Mouse (Mus musculus): ENCODE results near the gene Pter. TPM values are rescaled to one million over a fixed set of nuclear protein-coding genes. Genes with fewer than 3 reads are reported as not detected.

Gene Pter
- polyA plus RNA-seq, 1 experiment from 2014 or later, result 16.6 TPM

- Histone ChIP-seq H3K4me2 (ENCODE audit: low read depth, low read length) (no peak overlapping the region), H3K9ac (ENCODE audit: low read length) (no peak overlapping the region), H3K9me3 (ENCODE audit: control insufficient read depth, low read length) (no peaks in the 10 kb centered on the region), H3K27ac (ENCODE audit: low read length) (no peak overlapping the region), H3K4me3 (ENCODE audit: low read length) (no peak overlapping the region), H3K36me3 (ENCODE audit: control insufficient read depth, insufficient read depth, low read length) (0 out of 2 replicates have a peak, but pooled peaks cover 2% of the 10 kb centered on the region), H3K27me3 (ENCODE audit: control insufficient read depth, insufficient read depth, low read depth, low read length) (no peaks in the 10 kb centered on the region), H3K4me1 (replicated peaks; ENCODE audit: control insufficient read depth, insufficient read depth, low read length) (no peaks in the 10 kb centered on the region)
- ATAC-seq (ENCODE audit: low read depth), result no peak
- 84% methylated on average over 4 of the region's 4 CpGs for WGBS
Observed at GRCm38 (mm10) chr2:12984901-12985732, 61.3 kb downstream of the Pter start.

- Histone ChIP-seq H3K36me3 (ENCODE audit: control insufficient read depth, insufficient read depth, low read length) (no peaks in the 10 kb centered on the region), H3K9me3 (ENCODE audit: control insufficient read depth, low read length) (no peaks in the 10 kb centered on the region), H3K27ac (ENCODE audit: low read length) (no peak overlapping the region), H3K27me3 (ENCODE audit: control insufficient read depth, insufficient read depth, low read depth, low read length) (no peaks in the 10 kb centered on the region), H3K4me1 (replicated peaks; ENCODE audit: control insufficient read depth, insufficient read depth, low read length) (no peaks in the 10 kb centered on the region), H3K4me2 (ENCODE audit: low read depth, low read length) (no peak overlapping the region), H3K9ac (ENCODE audit: low read length) (no peak overlapping the region), H3K4me3 (ENCODE audit: low read length) (no peak overlapping the region)
- WGBS, result 63% methylated on average over 2 of the region's 2 CpGs
- no peak for ATAC-seq (ENCODE audit: low read depth)
Observed at GRCm38 (mm10) chr2:13000026-13000425, 76.2 kb downstream of the Pter start.

GRCm38 (mm10) chr2:13008433-13008832 is 84.6 kb downstream of the Pter start:
- H3K27ac ChIP-seq (ENCODE audit: low read length), result no peak overlapping the region
- H3K27me3 ChIP-seq (ENCODE audit: control insufficient read depth, insufficient read depth, low read depth, low read length), result peaks cover 43% of the 10 kb centered on the region
- H3K36me3 ChIP-seq (ENCODE audit: control insufficient read depth, insufficient read depth, low read length), result no peaks in the 10 kb centered on the region
- no peak overlapping the region for H3K4me3 ChIP-seq (ENCODE audit: low read length)
- no peaks in the 10 kb centered on the region for H3K9me3 ChIP-seq (ENCODE audit: control insufficient read depth, low read length)
- no peak overlapping the region for H3K4me2 ChIP-seq (ENCODE audit: low read depth, low read length)
- H3K4me1 ChIP-seq (replicated peaks; ENCODE audit: control insufficient read depth, insufficient read depth, low read length), result peaks cover 12% of the 10 kb centered on the region
- ATAC-seq (ENCODE audit: low read depth), result no peak
- H3K9ac ChIP-seq (ENCODE audit: low read length), result no peak overlapping the region
- 72% methylated on average over 1 of the region's 1 CpGs for WGBS

GRCm38 (mm10) chr2:13009261-13009972 is 85.6 kb downstream of the Pter start:
- 15% methylated on average over 18 of the region's 18 CpGs for WGBS
- Histone ChIP-seq H3K4me1 (replicated peaks; ENCODE audit: control insufficient read depth, insufficient read depth, low read length) (peaks cover 12% of the 10 kb centered on the region), H3K27me3 (ENCODE audit: control insufficient read depth, insufficient read depth, low read depth, low read length) (peaks cover 46% of the 10 kb centered on the region), H3K9me3 (ENCODE audit: control insufficient read depth, low read length) (no peaks in the 10 kb centered on the region), H3K36me3 (ENCODE audit: control insufficient read depth, insufficient read depth, low read length) (no peaks in the 10 kb centered on the region), H3K27ac (ENCODE audit: low read length) (no peak overlapping the region), H3K9ac (ENCODE audit: low read length) (no peak overlapping the region), H3K4me3 (ENCODE audit: low read length) (peak overlapping the region; percentile 60), H3K4me2 (ENCODE audit: low read depth, low read length) (peak overlapping the region; percentile 99)
- ATAC-seq (ENCODE audit: low read depth), result no peak

- Histone ChIP-seq H3K27me3 (ENCODE audit: control insufficient read depth, insufficient read depth, low read depth, low read length) (peaks cover 46% of the 10 kb centered on the region), H3K9me3 (ENCODE audit: control insufficient read depth, low read length) (no peaks in the 10 kb centered on the region), H3K27ac (ENCODE audit: low read length) (no peak overlapping the region), H3K4me1 (replicated peaks; ENCODE audit: control insufficient read depth, insufficient read depth, low read length) (peaks cover 12% of the 10 kb centered on the region), H3K36me3 (ENCODE audit: control insufficient read depth, insufficient read depth, low read length) (no peaks in the 10 kb centered on the region), H3K4me3 (ENCODE audit: low read length) (peak overlapping the region; percentile 60), H3K9ac (ENCODE audit: low read length) (peak overlapping the region; percentile 4; the same call in 1 of the 2 replicates), H3K4me2 (ENCODE audit: low read depth, low read length) (peak overlapping the region; percentile 99)
- WGBS, result 2% methylated on average over 31 of the region's 31 CpGs
- ATAC-seq (ENCODE audit: low read depth), result 0 out of 2 replicates have a peak, but pooled peaks have one; percentile 7
Observed at GRCm38 (mm10) chr2:13010030-13010459, 86.2 kb downstream of the Pter start.

- Histone ChIP-seq H3K9ac (ENCODE audit: low read length) (peak overlapping the region; percentile 4), H3K4me3 (ENCODE audit: low read length) (peak overlapping the region; percentile 60), H3K36me3 (ENCODE audit: control insufficient read depth, insufficient read depth, low read length) (no peaks in the 10 kb centered on the region), H3K27ac (ENCODE audit: low read length) (no peak overlapping the region), H3K27me3 (ENCODE audit: control insufficient read depth, insufficient read depth, low read depth, low read length) (peaks cover 46% of the 10 kb centered on the region), H3K4me1 (replicated peaks; ENCODE audit: control insufficient read depth, insufficient read depth, low read length) (peaks cover 12% of the 10 kb centered on the region), H3K9me3 (ENCODE audit: control insufficient read depth, low read length) (no peaks in the 10 kb centered on the region), H3K4me2 (ENCODE audit: low read depth, low read length) (peak overlapping the region; percentile 99)
- WGBS, result under 1% methylated on average over 74 of the region's 75 CpGs
- peak; percentile 71 for ATAC-seq (ENCODE audit: low read depth)
Observed at GRCm38 (mm10) chr2:13010460-13011341, 86.9 kb downstream of the Pter start.

- peaks cover 46% of the 10 kb centered on the region for H3K27me3 ChIP-seq (ENCODE audit: control insufficient read depth, insufficient read depth, low read depth, low read length)
- H3K4me2 ChIP-seq (ENCODE audit: low read depth, low read length), result peak within 1 kb of the TSS; percentile 99
- H3K9me3 ChIP-seq (ENCODE audit: control insufficient read depth, low read length), result no peaks in the 10 kb centered on the region
- ATAC-seq (ENCODE audit: low read depth), result no peak
- WGBS, result 1% methylated on average over 19 of the region's 19 CpGs
- H3K4me1 ChIP-seq (replicated peaks; ENCODE audit: control insufficient read depth, insufficient read depth, low read length), result peaks cover 12% of the 10 kb centered on the region
- peak within 1 kb of the TSS; percentile 60 for H3K4me3 ChIP-seq (ENCODE audit: low read length)
- peak within 1 kb of the TSS; percentile 4 for H3K9ac ChIP-seq (ENCODE audit: low read length)
- H3K36me3 ChIP-seq (ENCODE audit: control insufficient read depth, insufficient read depth, low read length), result no peaks in the 10 kb centered on the region
- H3K27ac ChIP-seq (ENCODE audit: low read length), result no peak within 1 kb of the TSS
Observed at GRCm38 (mm10) chr2:13011472-13011871, 87.6 kb downstream of the Pter start, which contains the start of gene C1ql3. Gene C1ql3, minus strand, starts transcription at chr2:13011806.

- WGBS, result 35% methylated on average over 3 of the region's 3 CpGs
- no peak for ATAC-seq (ENCODE audit: low read depth)
- Histone ChIP-seq H3K27ac (ENCODE audit: low read length) (no peak overlapping the region), H3K9ac (ENCODE audit: low read length) (no peak overlapping the region), H3K4me2 (ENCODE audit: low read depth, low read length) (no peak overlapping the region), H3K4me3 (ENCODE audit: low read length) (no peak overlapping the region), H3K4me1 (replicated peaks; ENCODE audit: control insufficient read depth, insufficient read depth, low read length) (peaks cover 12% of the 10 kb centered on the region), H3K36me3 (ENCODE audit: control insufficient read depth, insufficient read depth, low read length) (no peaks in the 10 kb centered on the region), H3K9me3 (ENCODE audit: control insufficient read depth, low read length) (no peaks in the 10 kb centered on the region), H3K27me3 (ENCODE audit: control insufficient read depth, insufficient read depth, low read depth, low read length) (peaks cover 46% of the 10 kb centered on the region)
Observed at GRCm38 (mm10) chr2:13011973-13012372, 88.1 kb downstream of the Pter start.
